Mouse (Mus musculus): Measurements from ENCODE around the gene Abl2. TPM values are rescaled to one million over a fixed set of nuclear protein-coding genes. Genes with fewer than 3 reads are reported as not detected.
A peak's percentile ranks its signal among the peaks of the same experiment; 100 is the strongest.

The Abl2 gene
- total RNA-seq, 2 experiments from 2014 or later: 87.4 to 88.2 TPM

- H3K4me3 ChIP-seq: no peak overlapping the region
- no peak for TF ChIP-seq CTCF (conservative IDR thresholded peaks at IDR 0.05)
- no peak for DNase-seq (ENCODE audit: low spot score in 2 of 2)
- H3K27ac ChIP-seq: no peak overlapping the region
Observed at GRCm38 (mm10) chr1:156543999-156544398, 14.6 kb upstream of the Abl2 start.

GRCm38 (mm10) chr1:156558950-156559640 lies 509 bp downstream of the Abl2 start:
- TF ChIP-seq CTCF (conservative IDR thresholded peaks at IDR 0.05): no peak
- peak; percentile 34 to 59 for DNase-seq (ENCODE audit: low spot score in 2 of 2)
- peak overlapping the region; percentile 100 for H3K27ac ChIP-seq
- peak overlapping the region; percentile 63 for H3K4me3 ChIP-seq

- no peak for TF ChIP-seq CTCF (conservative IDR thresholded peaks at IDR 0.05)
- peak overlapping the region; percentile 100 for H3K27ac ChIP-seq
- H3K4me3 ChIP-seq: peak overlapping the region; percentile 63
- DNase-seq (ENCODE audit: low spot score in 2 of 2): peak; percentile 12 to 16
Observed at GRCm38 (mm10) chr1:156559641-156560020, 1.0 kb downstream of the Abl2 start.

GRCm38 (mm10) chr1:156560500-156560899 lies 1.9 kb downstream of the Abl2 start:
- Histone ChIP-seq H3K27ac (no peak overlapping the region), H3K4me3 (peak overlapping the region; percentile 63)
- no peak for DNase-seq (ENCODE audit: low spot score in 2 of 2)
- no peak for TF ChIP-seq CTCF (conservative IDR thresholded peaks at IDR 0.05)

GRCm38 (mm10) chr1:156565328-156565727 lies 6.7 kb downstream of the Abl2 start:
- Histone ChIP-seq H3K4me3 (no peak overlapping the region), H3K27ac (peak overlapping the region; percentile 61)
- TF ChIP-seq CTCF (conservative IDR thresholded peaks at IDR 0.05): no peak
- DNase-seq (ENCODE audit: low spot score in 2 of 2): no peak

GRCm38 (mm10) chr1:156566132-156566531 lies 7.5 kb downstream of the Abl2 start:
- Histone ChIP-seq H3K4me3 (no peak overlapping the region), H3K27ac (no peak overlapping the region)
- peak; percentile 72 for TF ChIP-seq CTCF (conservative IDR thresholded peaks at IDR 0.05)
- DNase-seq (ENCODE audit: low spot score in 2 of 2): no peak

- Histone ChIP-seq H3K4me3 (no peak overlapping the region), H3K27ac (no peak overlapping the region)
- no peak for TF ChIP-seq CTCF (conservative IDR thresholded peaks at IDR 0.05)
- DNase-seq (ENCODE audit: low spot score in 2 of 2): no peak
Observed at GRCm38 (mm10) chr1:156569615-156570014, 11.0 kb downstream of the Abl2 start.

GRCm38 (mm10) chr1:156572952-156573351 lies 14.4 kb downstream of the Abl2 start:
- TF ChIP-seq CTCF (conservative IDR thresholded peaks at IDR 0.05): no peak
- no peak overlapping the region for H3K4me3 ChIP-seq
- peak; percentile 31 to 55 for DNase-seq (ENCODE audit: low spot score in 2 of 2)
- peak overlapping the region; percentile 63 for H3K27ac ChIP-seq

GRCm38 (mm10) chr1:156581149-156581548 lies 22.6 kb downstream of the Abl2 start:
- no peak for DNase-seq (ENCODE audit: low spot score in 2 of 2)
- Histone ChIP-seq H3K4me3 (peak overlapping the region; percentile 35), H3K27ac (peak overlapping the region; percentile 66)
- no peak; the same call in 1 of the 2 replicates for TF ChIP-seq CTCF (conservative IDR thresholded peaks at IDR 0.05)

- TF ChIP-seq CTCF (conservative IDR thresholded peaks at IDR 0.05): peak; percentile 84
- H3K4me3 ChIP-seq: no peak overlapping the region
- no peak overlapping the region for H3K27ac ChIP-seq
- no peak for DNase-seq (ENCODE audit: low spot score in 2 of 2)
Observed at GRCm38 (mm10) chr1:156584175-156584574, 25.6 kb downstream of the Abl2 start.

- H3K4me3 ChIP-seq: no peak overlapping the region
- no peak for DNase-seq (ENCODE audit: low spot score in 2 of 2)
- H3K27ac ChIP-seq: no peak overlapping the region
- no peak for TF ChIP-seq CTCF (conservative IDR thresholded peaks at IDR 0.05)
Observed at GRCm38 (mm10) chr1:156585512-156585911, 26.9 kb downstream of the Abl2 start.

GRCm38 (mm10) chr1:156589811-156590305 lies 31.3 kb downstream of the Abl2 start:
- Histone ChIP-seq H3K27ac (no peak overlapping the region), H3K4me3 (no peak overlapping the region)
- DNase-seq (ENCODE audit: low spot score in 2 of 2): no peak
- TF ChIP-seq CTCF (conservative IDR thresholded peaks at IDR 0.05): no peak

- DNase-seq (ENCODE audit: low spot score in 2 of 2): no peak
- TF ChIP-seq CTCF (conservative IDR thresholded peaks at IDR 0.05): no peak
- no peak overlapping the region for H3K27ac ChIP-seq
- no peak overlapping the region for H3K4me3 ChIP-seq
Observed at GRCm38 (mm10) chr1:156590357-156590756, 31.8 kb downstream of the Abl2 start.

- Histone ChIP-seq H3K27ac (no peak overlapping the region), H3K4me3 (no peak overlapping the region)
- peak in 1 of 2 experiments; percentile 14 for DNase-seq (ENCODE audit: low spot score in 2 of 2)
- no peak for TF ChIP-seq CTCF (conservative IDR thresholded peaks at IDR 0.05)
Observed at GRCm38 (mm10) chr1:156593267-156593666, 34.7 kb downstream of the Abl2 start.
